Mouse (Mus musculus) stomach, postnatal 0 days (tissue): Measurements from ENCODE around the gene Caln1.

ENCODE experiments used
- CTCF ChIP-seq: IDR thresholded peaks from 2 replicates; pipeline ENCODE4 v1.5.1; 2016; ENCODE audit warnings: antibody characterized with exemption, low read depth, mild to moderate bottlenecking, moderate library complexity
- EP300 ChIP-seq: optimal IDR thresholded peaks from 2 replicates; pipeline ENCODE3; 2016; ENCODE audit warnings: antibody characterized with exemption

GRCm38 (mm10) chr5:130701777-130702176 lies 332.5 kb downstream of the Caln1 start:
- TF ChIP-seq CTCF (no peak), EP300 (no peak)
